Mouse (Mus musculus): Measurements from ENCODE around the gene Pard3b. TPM values are rescaled to one million over a fixed set of nuclear protein-coding genes. Genes with fewer than 3 reads are reported as not detected.

Gene Pard3b
- total and polyA plus RNA-seq, 3 experiments: 2.2 to 13.9 (median 13.8) TPM

- TF ChIP-seq EP300 (IDR thresholded peaks at IDR 0.05; ENCODE audit: insufficient read depth, low read depth, low read length): no peak
- no peak for TF ChIP-seq POLR2A (IDR thresholded peaks at IDR 0.05; ENCODE audit: insufficient read depth, low read depth, low read length)
- no peak for TF ChIP-seq CTCF (IDR thresholded peaks at IDR 0.05)
- no peaks in the 10 kb centered on the region for H3K27me3 ChIP-seq (ENCODE audit: control insufficient read depth, insufficient read depth, low read length)
- no peak for DNase-seq
- H3K4me1 ChIP-seq (ENCODE audit: control insufficient read depth, insufficient read depth, low read length): no peaks in the 10 kb centered on the region
- WGBS: 92% methylated on average over 4 of the region's 4 CpGs
- no peak overlapping the region for H3K4me3 ChIP-seq
- H3K36me3 ChIP-seq (ENCODE audit: control insufficient read depth, insufficient read depth, low read length): no peaks in the 10 kb centered on the region
- H3K9ac ChIP-seq (ENCODE audit: low read depth, low read length): no peak overlapping the region
- intact Hi-C loops (cut with DNase I): no loop called here
- H3K79me2 ChIP-seq (replicated peaks; ENCODE audit: control insufficient read depth, insufficient read depth, low read length): no peaks in the 10 kb centered on the region
- H3K27ac ChIP-seq: no peak overlapping the region
Measured at GRCm38 (mm10) chr1:62639440-62639839, 1000.8 kb downstream of the Pard3b start.

GRCm38 (mm10) chr1:62644631-62645278 is 1006.1 kb downstream of the Pard3b start:
- Histone ChIP-seq H3K4me1 (ENCODE audit: control insufficient read depth, insufficient read depth, low read length) (no peaks in the 10 kb centered on the region), H3K4me3 (no peak overlapping the region), H3K79me2 (replicated peaks; ENCODE audit: control insufficient read depth, insufficient read depth, low read length) (no peaks in the 10 kb centered on the region), H3K9ac (ENCODE audit: low read depth, low read length) (no peak overlapping the region), H3K36me3 (ENCODE audit: control insufficient read depth, insufficient read depth, low read length) (no peaks in the 10 kb centered on the region), H3K27me3 (ENCODE audit: control insufficient read depth, insufficient read depth, low read length) (no peaks in the 10 kb centered on the region), H3K27ac (no peak overlapping the region)
- no peak for DNase-seq
- TF ChIP-seq EP300 (IDR thresholded peaks at IDR 0.05; ENCODE audit: insufficient read depth, low read depth, low read length) (no peak), POLR2A (IDR thresholded peaks at IDR 0.05; ENCODE audit: insufficient read depth, low read depth, low read length) (no peak), CTCF (IDR thresholded peaks at IDR 0.05) (no peak)
- intact Hi-C loops (cut with DNase I): no loop called here
- WGBS: 90% methylated on average over 8 of the region's 8 CpGs

- Histone ChIP-seq H3K27me3 (ENCODE audit: control insufficient read depth, insufficient read depth, low read length) (no peaks in the 10 kb centered on the region), H3K9ac (ENCODE audit: low read depth, low read length) (no peak overlapping the region), H3K36me3 (ENCODE audit: control insufficient read depth, insufficient read depth, low read length) (no peaks in the 10 kb centered on the region), H3K4me3 (no peak overlapping the region), H3K79me2 (replicated peaks; ENCODE audit: control insufficient read depth, insufficient read depth, low read length) (no peaks in the 10 kb centered on the region), H3K27ac (no peak overlapping the region), H3K4me1 (ENCODE audit: control insufficient read depth, insufficient read depth, low read length) (no peaks in the 10 kb centered on the region)
- TF ChIP-seq POLR2A (IDR thresholded peaks at IDR 0.05; ENCODE audit: insufficient read depth, low read depth, low read length) (no peak), CTCF (IDR thresholded peaks at IDR 0.05) (no peak), EP300 (IDR thresholded peaks at IDR 0.05; ENCODE audit: insufficient read depth, low read depth, low read length) (no peak)
- DNase-seq: no peak
- 88% methylated on average over 2 of the region's 2 CpGs for WGBS
- intact Hi-C loops (cut with DNase I): no loop called here
Measured at GRCm38 (mm10) chr1:62646812-62647211, 1008.2 kb downstream of the Pard3b start.

DNA sequence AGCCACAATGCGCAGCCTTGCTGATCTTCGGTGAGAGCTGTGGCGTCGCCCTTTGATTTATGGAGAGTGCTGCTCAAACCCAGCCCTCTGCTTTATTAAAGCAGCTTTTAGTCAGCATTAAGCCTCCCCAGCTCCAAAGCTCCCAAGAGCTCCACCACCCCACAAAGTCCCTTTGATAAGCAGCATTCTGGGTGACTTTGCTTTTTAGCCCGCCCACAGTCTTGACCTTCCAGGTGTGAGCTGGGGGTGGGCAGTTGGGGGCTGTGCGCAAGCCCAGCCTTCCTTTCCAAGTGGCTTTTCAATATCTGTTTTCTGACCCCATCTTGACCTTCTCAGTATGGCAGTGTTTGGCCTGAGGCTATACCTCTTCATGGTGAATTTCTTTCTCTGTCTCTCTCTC is 1009.5 kb downstream of the Pard3b start:
- Histone ChIP-seq H3K79me2 (replicated peaks; ENCODE audit: control insufficient read depth, insufficient read depth, low read length) (no peaks in the 10 kb centered on the region), H3K4me3 (no peak overlapping the region), H3K9ac (ENCODE audit: low read depth, low read length) (no peak overlapping the region), H3K27me3 (ENCODE audit: control insufficient read depth, insufficient read depth, low read length) (no peaks in the 10 kb centered on the region), H3K27ac (no peak overlapping the region), H3K36me3 (ENCODE audit: control insufficient read depth, insufficient read depth, low read length) (no peaks in the 10 kb centered on the region), H3K4me1 (ENCODE audit: control insufficient read depth, insufficient read depth, low read length) (no peaks in the 10 kb centered on the region)
- intact Hi-C loops (cut with DNase I): no loop called here
- no peak for DNase-seq
- 78% methylated on average over 6 of the region's 6 CpGs for WGBS
- TF ChIP-seq POLR2A (IDR thresholded peaks at IDR 0.05; ENCODE audit: insufficient read depth, low read depth, low read length) (no peak), EP300 (IDR thresholded peaks at IDR 0.05; ENCODE audit: insufficient read depth, low read depth, low read length) (no peak), CTCF (IDR thresholded peaks at IDR 0.05) (no peak)

DNA sequence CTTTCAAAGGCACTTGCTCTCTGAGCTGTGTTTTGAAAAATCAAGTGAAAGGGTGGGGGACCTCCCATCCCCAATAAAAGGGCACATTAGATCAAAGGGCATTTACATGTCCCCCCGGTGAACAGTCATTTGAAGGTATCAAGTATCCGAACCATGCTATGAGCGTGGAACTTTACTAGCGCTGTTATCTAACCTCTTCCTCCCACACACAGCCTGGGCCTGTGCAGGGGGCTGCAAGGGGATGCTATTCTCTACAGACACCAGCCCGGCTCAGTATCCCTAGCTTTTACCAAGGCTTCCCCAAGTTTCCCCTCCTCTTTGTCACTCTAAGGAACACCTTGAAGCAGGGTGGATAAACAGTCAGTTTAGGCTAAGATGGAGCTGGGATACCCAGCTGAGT is 1010.0 kb downstream of the Pard3b start:
- H3K4me3 ChIP-seq: no peak overlapping the region
- H3K27me3 ChIP-seq (ENCODE audit: control insufficient read depth, insufficient read depth, low read length): no peaks in the 10 kb centered on the region
- H3K79me2 ChIP-seq (replicated peaks; ENCODE audit: control insufficient read depth, insufficient read depth, low read length): no peaks in the 10 kb centered on the region
- no peak for TF ChIP-seq POLR2A (IDR thresholded peaks at IDR 0.05; ENCODE audit: insufficient read depth, low read depth, low read length)
- no peak for TF ChIP-seq CTCF (IDR thresholded peaks at IDR 0.05)
- TF ChIP-seq EP300 (IDR thresholded peaks at IDR 0.05; ENCODE audit: insufficient read depth, low read depth, low read length): no peak
- H3K36me3 ChIP-seq (ENCODE audit: control insufficient read depth, insufficient read depth, low read length): no peaks in the 10 kb centered on the region
- no peak overlapping the region for H3K27ac ChIP-seq
- no peak overlapping the region for H3K9ac ChIP-seq (ENCODE audit: low read depth, low read length)
- no peaks in the 10 kb centered on the region for H3K4me1 ChIP-seq (ENCODE audit: control insufficient read depth, insufficient read depth, low read length)
- WGBS: 78% methylated on average over 5 of the region's 5 CpGs
- DNase-seq: no peak
- intact Hi-C loops (cut with DNase I): no loop called here

- H3K9ac ChIP-seq (ENCODE audit: low read depth, low read length): no peak overlapping the region
- H3K27ac ChIP-seq: no peak overlapping the region
- H3K79me2 ChIP-seq (replicated peaks; ENCODE audit: control insufficient read depth, insufficient read depth, low read length): no peaks in the 10 kb centered on the region
- no peaks in the 10 kb centered on the region for H3K27me3 ChIP-seq (ENCODE audit: control insufficient read depth, insufficient read depth, low read length)
- H3K4me3 ChIP-seq: no peak overlapping the region
- no peaks in the 10 kb centered on the region for H3K4me1 ChIP-seq (ENCODE audit: control insufficient read depth, insufficient read depth, low read length)
- DNase-seq: no peak
- H3K36me3 ChIP-seq (ENCODE audit: control insufficient read depth, insufficient read depth, low read length): no peaks in the 10 kb centered on the region
- no peak for TF ChIP-seq CTCF (IDR thresholded peaks at IDR 0.05)
- TF ChIP-seq POLR2A (IDR thresholded peaks at IDR 0.05; ENCODE audit: insufficient read depth, low read depth, low read length): no peak
- intact Hi-C loops (cut with DNase I): no loop called here
- WGBS: 89% methylated on average over 5 of the region's 5 CpGs
Measured at GRCm38 (mm10) chr1:62650491-62650890, 1011.9 kb downstream of the Pard3b start.
